Mouse (Mus musculus): ENCODE measurements around the gene Gm49486.

The Gm49486 gene

GRCm38 (mm10) chr15:79235268-79235667 is 6.1 kb downstream of the Gm49486 start:
- DNase-seq, result no peak

GRCm38 (mm10) chr15:79238036-79238435 is 8.8 kb downstream of the Gm49486 start:
- DNase-seq, result no peak

GRCm38 (mm10) chr15:79242574-79243233 is 13.5 kb downstream of the Gm49486 start:
- no peak for DNase-seq

- peak; percentile 99 for DNase-seq
Observed at GRCm38 (mm10) chr15:79243234-79244042, 14.2 kb downstream of the Gm49486 start.

GRCm38 (mm10) chr15:79244071-79244893 is 15.1 kb downstream of the Gm49486 start:
- no peak for DNase-seq

- no peak for DNase-seq
Observed at GRCm38 (mm10) chr15:79245321-79245720, 16.1 kb downstream of the Gm49486 start.

GRCm38 (mm10) chr15:79250236-79250635 is 21.0 kb downstream of the Gm49486 start:
- no peak for DNase-seq

GRCm38 (mm10) chr15:79251168-79251567 is 22.0 kb downstream of the Gm49486 start:
- DNase-seq, result no peak

- DNase-seq, result peak; percentile 44
Observed at GRCm38 (mm10) chr15:79251781-79252491, 22.7 kb downstream of the Gm49486 start.

- DNase-seq, result no peak
Observed at GRCm38 (mm10) chr15:79252580-79252979, 23.4 kb downstream of the Gm49486 start.

- DNase-seq, result no peak
Observed at GRCm38 (mm10) chr15:79254661-79255060, 25.5 kb downstream of the Gm49486 start, which contains the start of gene Slc16a8. Gene Slc16a8 (minus strand): TSS chr15:79254761.

- DNase-seq, result no peak
Observed at GRCm38 (mm10) chr15:79258521-79258920, 29.3 kb downstream of the Gm49486 start.

- peak; percentile 56 for DNase-seq
Observed at GRCm38 (mm10) chr15:79261095-79261725, 32.0 kb downstream of the Gm49486 start.

GRCm38 (mm10) chr15:79261757-79262156 is 32.6 kb downstream of the Gm49486 start:
- DNase-seq, result no peak

- no peak for DNase-seq
Observed at GRCm38 (mm10) chr15:79262375-79262774, 33.2 kb downstream of the Gm49486 start.

GRCm38 (mm10) chr15:79262786-79263309 is 33.7 kb downstream of the Gm49486 start:
- DNase-seq, result no peak

- no peak for DNase-seq
Observed at GRCm38 (mm10) chr15:79263726-79264125, 34.5 kb downstream of the Gm49486 start.

GRCm38 (mm10) chr15:79265384-79265783 is 36.2 kb downstream of the Gm49486 start:
- no peak for DNase-seq

GRCm38 (mm10) chr15:79268521-79268920 is 39.3 kb downstream of the Gm49486 start:
- DNase-seq, result no peak

- peak; percentile 59 for DNase-seq
Observed at GRCm38 (mm10) chr15:79270317-79271123, 41.3 kb downstream of the Gm49486 start.

Measured in right cerebral cortex, postnatal 4 days (tissue).